Mouse (Mus musculus) testis, postnatal 10 days (tissue): ENCODE data around the gene Bcorl1.

Experiments
- DNase-seq: peaks from one replicate; pipeline ENCODE4 v3.0.0; 2021; ENCODE audit warnings: low spot score

The Bcorl1 gene

GRCm38 (mm10) chrX:48444677-48445076, 103.5 kb downstream of the Bcorl1 start:
- no peak for DNase-seq

GRCm38 (mm10) chrX:48449646-48450045, 108.5 kb downstream of the Bcorl1 start:
- DNase-seq, result peak; percentile 48

GRCm38 (mm10) chrX:48452231-48452890, 111.2 kb downstream of the Bcorl1 start:
- DNase-seq, result no peak

- DNase-seq, result peak; percentile 57
These were observed 111.9 kb downstream of the Bcorl1 start for GRCm38 (mm10) chrX:48452931-48453673.

GRCm38 (mm10) chrX:48453736-48454494, 112.8 kb downstream of the Bcorl1 start:
- peak; percentile 76 for DNase-seq

GRCm38 (mm10) chrX:48454495-48454878, 113.3 kb downstream of the Bcorl1 start:
- DNase-seq, result no peak

GRCm38 (mm10) chrX:48455018-48455417, 113.9 kb downstream of the Bcorl1 start:
- DNase-seq, result peak; percentile 67

GRCm38 (mm10) chrX:48456956-48457355, 115.8 kb downstream of the Bcorl1 start:
- no peak for DNase-seq
